Mouse (Mus musculus): Measurements from ENCODE around the gene Tnnt3. TPM values are rescaled to one million over a fixed set of nuclear protein-coding genes. Genes with fewer than 3 reads are reported as not detected.

Gene Tnnt3
- polyA plus RNA-seq, 1 experiment from 2014 or later, result 1.1 TPM

Other genes starting within 250 kb of the Tnnt3 start
- not detected in 2 replicates for gene Gm2431, start 240.5 kb upstream of the Tnnt3 start, polyA plus RNA-seq (2016; fragmentation: Nextera tagmentation; extraction: Ambion mirVana)
- not detected in 2 replicates for gene Gm4559, start 224.5 kb upstream of the Tnnt3 start, polyA plus RNA-seq (2016; fragmentation: Nextera tagmentation; extraction: Ambion mirVana)
- gene Krtap5-1, start 201.7 kb upstream of the Tnnt3 start, polyA plus RNA-seq (2016; fragmentation: Nextera tagmentation; extraction: Ambion mirVana), result not detected in 2 replicates
- not detected in 2 replicates for gene Krtap5-4, start 195.3 kb upstream of the Tnnt3 start, polyA plus RNA-seq (2016; fragmentation: Nextera tagmentation; extraction: Ambion mirVana)
- 0.51 and 1.00 TPM in 2 replicates for gene Ifitm10, start 125.1 kb upstream of the Tnnt3 start, polyA plus RNA-seq (2016; fragmentation: Nextera tagmentation; extraction: Ambion mirVana)
- not detected in 2 replicates for gene Gm49369, start 116.2 kb upstream of the Tnnt3 start, polyA plus RNA-seq (2016; fragmentation: Nextera tagmentation; extraction: Ambion mirVana)
- gene Ctsd, start 110.8 kb upstream of the Tnnt3 start, polyA plus RNA-seq (2016; fragmentation: Nextera tagmentation; extraction: Ambion mirVana), result 135 and 142 TPM in 2 replicates
- gene Syt8, start 64.0 kb upstream of the Tnnt3 start, polyA plus RNA-seq (2016; fragmentation: Nextera tagmentation; extraction: Ambion mirVana), result 0.18 TPM in 1 of 2 replicates, not detected in the other
- gene Tnni2, start 57.0 kb upstream of the Tnnt3 start, polyA plus RNA-seq (2016; fragmentation: Nextera tagmentation; extraction: Ambion mirVana), result 0.46 and 1.4 TPM in 2 replicates
- 10.7 and 12.0 TPM in 2 replicates for gene Lsp1, start 38.0 kb upstream of the Tnnt3 start, polyA plus RNA-seq (2016; fragmentation: Nextera tagmentation; extraction: Ambion mirVana)
- gene Mrpl23, start 33.9 kb downstream of the Tnnt3 start, polyA plus RNA-seq (2016; fragmentation: Nextera tagmentation; extraction: Ambion mirVana), result 15.8 and 16.1 TPM in 2 replicates
- gene Igf2, start 168.0 kb downstream of the Tnnt3 start, polyA plus RNA-seq (2016; fragmentation: Nextera tagmentation; extraction: Ambion mirVana), result 126 and 132 TPM in 2 replicates
- gene Gm49394, start 171.1 kb downstream of the Tnnt3 start, polyA plus RNA-seq (2016; fragmentation: Nextera tagmentation; extraction: Ambion mirVana), result not detected in 2 replicates
- gene Ins2, start 244.5 kb downstream of the Tnnt3 start, polyA plus RNA-seq (2016; fragmentation: Nextera tagmentation; extraction: Ambion mirVana), result not detected in 2 replicates

All from forebrain, embryonic 10.5 days (tissue).